Mouse (Mus musculus): ENCODE data around the gene Mapt.

- TF ChIP-seq POLR2A (IDR thresholded peaks at IDR 0.05; ENCODE audit: low read depth, low read length) (no peak), CTCF (IDR thresholded peaks at IDR 0.05; ENCODE audit: extremely low read depth, insufficient read length, insufficient replicate concordance, low read depth, low read length) (no peak)
These were observed 64.5 kb downstream of the Mapt start for GRCm38 (mm10) chr11:104295656-104296055.
